Mouse (Mus musculus): ENCODE results near the gene Plcb3. TPM values are rescaled to one million over a fixed set of nuclear protein-coding genes. Genes with fewer than 3 reads are reported as not detected.

Gene Plcb3
- total RNA-seq, 2 experiments from 2014 or later: 13.8 to 14.2 TPM

GRCm38 (mm10) chr19:6990712-6991111 is 14.4 kb upstream of the Plcb3 start:
- no peak for DNase-seq

- DNase-seq: no peak
Observed at GRCm38 (mm10) chr19:6989251-6989650, 13.0 kb upstream of the Plcb3 start.

- DNase-seq: no peak
Observed at GRCm38 (mm10) chr19:6987904-6988285, 11.6 kb upstream of the Plcb3 start.

GRCm38 (mm10) chr19:6987061-6987903 is 11.0 kb upstream of the Plcb3 start, which contains the start of gene Vegfb:
Gene Vegfb, minus strand, starts transcription at chr19:6987651.
- DNase-seq: peak; percentile 62 to 65

GRCm38 (mm10) chr19:6985951-6986708 is 9.9 kb upstream of the Plcb3 start:
- DNase-seq: no peak

GRCm38 (mm10) chr19:6985300-6985699 is 9.0 kb upstream of the Plcb3 start:
- no peak for DNase-seq

- DNase-seq: no peak
Observed at GRCm38 (mm10) chr19:6983621-6984020, 7.4 kb upstream of the Plcb3 start.

GRCm38 (mm10) chr19:6981465-6981864 is 5.2 kb upstream of the Plcb3 start:
- no peak for DNase-seq

- DNase-seq: peak; percentile 99
Observed at GRCm38 (mm10) chr19:6980381-6981093, 4.3 kb upstream of the Plcb3 start, which contains the start of gene Fkbp2. Gene Fkbp2, minus strand, starts transcription at chr19:6980501.

- peak; percentile 99 to 100 for DNase-seq
Observed at GRCm38 (mm10) chr19:6979486-6980380, 3.5 kb upstream of the Plcb3 start.

GRCm38 (mm10) chr19:6979001-6979479 is 2.8 kb upstream of the Plcb3 start:
- DNase-seq: peak in 1 of 2 experiments; percentile 45

GRCm38 (mm10) chr19:6978639-6978974 is 2.3 kb upstream of the Plcb3 start:
- DNase-seq: no peak

GRCm38 (mm10) chr19:6977759-6978638 is 1.7 kb upstream of the Plcb3 start:
- DNase-seq: no peak

GRCm38 (mm10) chr19:6974211-6975205 is 1.8 kb downstream of the Plcb3 start, which contains the start of gene Ppp1r14b:
Gene Ppp1r14b, plus strand, starts transcription at chr19:6974968.
- peak; percentile 77 to 79 for DNase-seq

GRCm38 (mm10) chr19:6973581-6974190 is 2.6 kb downstream of the Plcb3 start:
- DNase-seq: no peak

- no peak for DNase-seq
Observed at GRCm38 (mm10) chr19:6972247-6972917, 3.9 kb downstream of the Plcb3 start.

GRCm38 (mm10) chr19:6971644-6972043 is 4.6 kb downstream of the Plcb3 start:
- no peak for DNase-seq

- no peak for DNase-seq
Observed at GRCm38 (mm10) chr19:6970460-6971085, 5.7 kb downstream of the Plcb3 start.
